Mouse (Mus musculus) neutrophil, adult 83 days (primary cell): ENCODE results near the gene Enc1. TPM values are rescaled to one million over a fixed set of nuclear protein-coding genes. Genes with fewer than 3 reads are reported as not detected.

ENCODE experiments used
- total RNA-seq, 2 experiments: library from RNA; stranded (reverse); gene quantifications; one replicate each; pipeline ENCODE4 v1.2.4; 2023

The Enc1 gene
- 1 to 10 TPM; 2.0 to 2.1 TPM for total RNA-seq

GRCm38 (mm10) chr13:97240965-97241786 is at the start of gene Enc1:
Gene Enc1 (plus strand): TSS chr13:97241105.

GRCm38 (mm10) chr13:97197932-97198562 is 42.9 kb upstream of the Enc1 start, which contains the start of gene Hexb:
Gene Hexb (minus strand): TSS chr13:97198357.

Other genes starting within 250 kb of the Enc1 start
- not detected for gene 1700029F12Rik, start 206.7 kb upstream of the Enc1 start, total RNA-seq
- gene Fam169a, start 173.8 kb upstream of the Enc1 start, total RNA-seq: under 1 TPM in 1 of 2 experiments, not detected in 1; 0.11 TPM
- gene Gm6169, start 141.9 kb upstream of the Enc1 start, total RNA-seq: 100 to 1,000 TPM in 1 of 2 experiments, 1 to 10 TPM in 1; 3.5 to 132 TPM
- gene Gfm2, start 103.2 kb upstream of the Enc1 start, total RNA-seq: 10 to 100 TPM; 15.2 to 16.2 TPM
- gene Nsa2, start 103.2 kb upstream of the Enc1 start, total RNA-seq: 10 to 100 TPM; 52.6 to 59.1 TPM
- gene Hexb, start 42.7 kb upstream of the Enc1 start, total RNA-seq: 10 to 100 TPM; 58.6 to 61.4 TPM